Mouse (Mus musculus) T-cell, adult 2 months (primary cell): ENCODE results near the gene Luc7l2.

Experiments used
- DNase-seq: peaks from one replicate; pipeline ENCODE4 v3.0.0; 2022; ENCODE audit warnings: low spot score

Luc7l2 gene

GRCm38 (mm10) chr6:38576096-38576495 lies 25.0 kb downstream of the Luc7l2 start:
- DNase-seq = no peak

GRCm38 (mm10) chr6:38580112-38580857 lies 29.2 kb downstream of the Luc7l2 start:
- DNase-seq = no peak

- no peak for DNase-seq
These were observed 30.6 kb downstream of the Luc7l2 start for GRCm38 (mm10) chr6:38581711-38582110.

- no peak for DNase-seq
These were observed 46.3 kb downstream of the Luc7l2 start for GRCm38 (mm10) chr6:38597481-38597880.

GRCm38 (mm10) chr6:38609892-38610291 lies 58.8 kb downstream of the Luc7l2 start:
- DNase-seq = no peak

- no peak for DNase-seq
These were observed 71.3 kb downstream of the Luc7l2 start for GRCm38 (mm10) chr6:38622406-38622805.

- no peak for DNase-seq
These were observed 72.3 kb downstream of the Luc7l2 start for GRCm38 (mm10) chr6:38623457-38623856.

- DNase-seq = no peak
These were observed 73.3 kb downstream of the Luc7l2 start for GRCm38 (mm10) chr6:38624439-38624838.

- DNase-seq = no peak
These were observed 75.0 kb downstream of the Luc7l2 start for GRCm38 (mm10) chr6:38626086-38626485.

- no peak for DNase-seq
These were observed 75.9 kb downstream of the Luc7l2 start for GRCm38 (mm10) chr6:38627081-38627480.

- no peak for DNase-seq
These were observed 76.4 kb downstream of the Luc7l2 start for GRCm38 (mm10) chr6:38627486-38627885.

GRCm38 (mm10) chr6:38629556-38629955 lies 78.4 kb downstream of the Luc7l2 start:
- no peak for DNase-seq

GRCm38 (mm10) chr6:38632826-38633225 lies 81.7 kb downstream of the Luc7l2 start:
- no peak for DNase-seq

- no peak for DNase-seq
These were observed 83.3 kb downstream of the Luc7l2 start for GRCm38 (mm10) chr6:38634461-38634860.

- DNase-seq = no peak
These were observed 85.1 kb downstream of the Luc7l2 start for GRCm38 (mm10) chr6:38635941-38636851.

- no peak for DNase-seq
These were observed 85.9 kb downstream of the Luc7l2 start, which contains the start of gene Klrg2 for GRCm38 (mm10) chr6:38636852-38637618. Gene Klrg2 (minus strand): TSS chr6:38637242.

- DNase-seq = no peak
These were observed 89.3 kb downstream of the Luc7l2 start for GRCm38 (mm10) chr6:38640401-38640800.

- DNase-seq = no peak
These were observed 90.1 kb downstream of the Luc7l2 start for GRCm38 (mm10) chr6:38641228-38641627.

GRCm38 (mm10) chr6:38641645-38642044 lies 90.5 kb downstream of the Luc7l2 start:
- no peak for DNase-seq

GRCm38 (mm10) chr6:38642593-38642992 lies 91.5 kb downstream of the Luc7l2 start:
- DNase-seq = no peak

GRCm38 (mm10) chr6:38643039-38643438 lies 91.9 kb downstream of the Luc7l2 start:
- no peak for DNase-seq

GRCm38 (mm10) chr6:38649545-38649944 lies 98.4 kb downstream of the Luc7l2 start:
- DNase-seq = no peak
